Mouse (Mus musculus) neural tube, embryonic 13.5 days (tissue): ENCODE measurements around the gene Slxl1. TPM values are rescaled to one million over a fixed set of nuclear protein-coding genes. Genes with fewer than 3 reads are reported as not detected.
"Not testable (repeated sequence)": the region's sequence is repeated elsewhere in the genome, so short reads cannot be mapped to it uniquely, and the experiment has no call there.

Experiments used
- ATAC-seq: fragments of 200-750 bp; cut with Nextera tagmentation; 2 replicates; pipeline ENCODE4 v1.8.0; 2017; ENCODE audit warnings: low read depth, mild to moderate bottlenecking, moderate TSS enrichment, moderate library complexity
- H3K27ac ChIP-seq: fragments of 300-500 bp; sonication (generic); replicated peaks from 2 replicates; pipeline ENCODE4 v1.5.1; 2015; ENCODE audit warnings: moderate library complexity, mild to moderate bottlenecking, inconsistent platforms
- H3K27me3 ChIP-seq: fragments of 300-500 bp; sonication (generic); 2 replicates; pipeline ENCODE4 v1.6.1; 2015; ENCODE audit warnings: mild to moderate bottlenecking, inconsistent platforms
- H3K36me3 ChIP-seq: fragments of 300-500 bp; sonication (generic); 2 replicates; pipeline ENCODE4 v1.6.1; 2015; ENCODE audit warnings: mild to moderate bottlenecking, inconsistent platforms
- H3K4me1 ChIP-seq: fragments of 300-500 bp; sonication (generic); replicated peaks from 2 replicates; pipeline ENCODE4 v1.6.1; 2015; ENCODE audit warnings: inconsistent platforms
- H3K4me2 ChIP-seq: fragments of 300-500 bp; sonication (generic); 2 replicates; pipeline ENCODE4 v1.6.1; 2015; ENCODE audit warnings: inconsistent platforms, mild to moderate bottlenecking, moderate library complexity
- H3K4me3 ChIP-seq: fragments of 300-500 bp; sonication (generic); 2 replicates; pipeline ENCODE4 v1.5.1; 2015; ENCODE audit warnings: mild to moderate bottlenecking, inconsistent platforms
- H3K9ac ChIP-seq: fragments of 300-500 bp; sonication (generic); 2 replicates; pipeline ENCODE4 v1.6.1; 2015; ENCODE audit warnings: moderate library complexity, mild to moderate bottlenecking, inconsistent platforms
- H3K9me3 ChIP-seq: fragments of 300-500 bp; sonication (generic); 2 replicates; pipeline ENCODE4 v1.6.1; 2016; ENCODE audit warnings: inconsistent platforms
- WGBS: fragments of 180-500 bp; shearing (Covaris S2); methylation state at CpG from one replicate; pipeline ENCODE4 v1.1.7; 2015; 5-methylcytosine and 5-hydroxymethylcytosine counted together
- polyA plus RNA-seq: library from polyadenylated mRNA; unstranded; fragments of >200 nt; fragmentation: Nextera tagmentation; extraction: Ambion mirVana; gene quantifications from 2 replicates; pipeline ENCODE4 v1.2.1, GENCODE M21; 2015

The Slxl1 gene
- polyA plus RNA-seq = not detected in 2 replicates

GRCm38 (mm10) chrX:55226576-55226975 lies at the start of gene Slxl1:
TSS of gene Slxl1 (plus strand) at chrX:55226876.
- ATAC-seq = not testable (repeated sequence)
- WGBS = no CpG with 5 or more reads among the region's 6 CpGs

More at GRCm38 (mm10) chrX:55226576-55226975, at the start of gene Slxl1:
- H3K27ac ChIP-seq, H3K4me3 ChIP-seq, H3K36me3 ChIP-seq, H3K4me1 ChIP-seq, H3K9me3 ChIP-seq, H3K4me2 ChIP-seq, H3K27me3 ChIP-seq, H3K9ac ChIP-seq: not testable (repeated sequence)
